Mouse (Mus musculus) stomach, postnatal 0 days (tissue): Measurements from ENCODE around the gene Pou3f1.

ENCODE experiments used
- CTCF ChIP-seq: IDR thresholded peaks from 2 replicates; pipeline ENCODE4 v1.5.1; 2016; ENCODE audit warnings: antibody characterized with exemption, low read depth, mild to moderate bottlenecking, moderate library complexity
- EP300 ChIP-seq: optimal IDR thresholded peaks from 2 replicates; pipeline ENCODE3; 2016; ENCODE audit warnings: antibody characterized with exemption

DNA sequence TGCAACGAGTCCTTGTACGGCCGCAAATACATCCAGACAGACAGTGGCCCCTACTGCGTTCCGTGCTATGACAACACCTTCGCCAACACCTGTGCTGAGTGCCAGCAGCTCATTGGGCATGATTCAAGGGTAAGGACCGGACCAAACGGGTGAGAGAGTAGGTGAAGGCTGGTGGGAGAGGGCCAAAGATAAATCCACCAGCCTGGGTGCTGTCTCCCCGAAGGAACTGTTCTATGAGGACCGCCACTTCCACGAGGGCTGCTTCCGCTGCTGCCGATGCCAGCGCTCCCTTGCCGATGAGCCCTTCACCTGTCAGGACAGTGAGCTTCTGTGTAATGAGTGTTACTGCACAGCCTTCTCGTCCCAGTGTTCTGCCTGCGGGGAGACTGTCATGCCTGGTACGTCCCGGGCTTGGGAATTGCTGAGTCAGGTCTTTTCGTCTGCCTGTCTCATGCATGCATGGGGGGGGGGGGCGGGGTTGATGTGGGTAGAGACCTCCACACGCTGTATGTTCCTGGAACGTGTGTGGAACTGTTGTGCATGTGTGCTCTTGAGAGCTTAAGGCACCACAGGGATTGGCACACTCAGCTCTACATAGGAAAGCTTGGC, 49.2 kb downstream of the Pou3f1 start:
- TF ChIP-seq CTCF (no peak), EP300 (no peak)
